Mouse (Mus musculus) hindbrain, embryonic 11.5 days (tissue): ENCODE measurements around the gene Sox5. TPM values are rescaled to one million over a fixed set of nuclear protein-coding genes. Genes with fewer than 3 reads are reported as not detected.

Source experiments
- ATAC-seq: fragments of 200-750 bp; cut with Nextera tagmentation; 2 replicates; pipeline ENCODE4 v1.8.0; 2017; ENCODE audit warnings: mild to moderate bottlenecking, moderate TSS enrichment, moderate library complexity; ENCODE audit not compliant: low FRiP score
- DNase-seq: peaks from one replicate; pipeline ENCODE4 v3.0.0-alpha.2; 2015; ENCODE audit warnings: low spot score
- H3K27ac ChIP-seq: fragments of 300-500 bp; sonication (generic); 2 replicates; pipeline ENCODE4 v1.5.1; 2014; ENCODE audit warnings: mild to moderate bottlenecking, low read depth, low read length
- H3K27me3 ChIP-seq: fragments of 300-500 bp; sonication (generic); 2 replicates; pipeline ENCODE4 v1.6.1; 2014; ENCODE audit warnings: mild to moderate bottlenecking, low read length, moderate library complexity, mixed read lengths; ENCODE audit not compliant: control insufficient read depth, insufficient read depth
- H3K36me3 ChIP-seq: fragments of 300-500 bp; sonication (generic); 2 replicates; pipeline ENCODE4 v1.6.1; 2014; ENCODE audit warnings: mild to moderate bottlenecking, low read length, moderate library complexity, mixed read lengths; ENCODE audit not compliant: control insufficient read depth, insufficient read depth
- H3K4me1 ChIP-seq: fragments of 300-500 bp; sonication (generic); replicated peaks from 2 replicates; pipeline ENCODE4 v1.6.1; 2014; ENCODE audit warnings: low read length, mixed read lengths; ENCODE audit not compliant: control insufficient read depth, insufficient read depth
- H3K4me2 ChIP-seq: fragments of 300-500 bp; sonication (generic); replicated peaks from 2 replicates; pipeline ENCODE4 v1.6.1; 2014; ENCODE audit warnings: mild to moderate bottlenecking, low read depth, low read length
- H3K4me3 ChIP-seq: fragments of 300-500 bp; sonication (generic); 2 replicates; pipeline ENCODE4 v1.5.1; 2014; ENCODE audit warnings: low read depth, low read length
- H3K9ac ChIP-seq: fragments of 300-500 bp; sonication (generic); 2 replicates; pipeline ENCODE4 v1.6.1; 2014; ENCODE audit warnings: low read depth, low read length
- H3K9me3 ChIP-seq: fragments of 300-500 bp; sonication (generic); 2 replicates; pipeline ENCODE4 v1.6.1; 2016; ENCODE audit warnings: low read length; ENCODE audit not compliant: control insufficient read depth
- WGBS: fragments of 180-500 bp; shearing (Covaris S2); extraction: QIAGEN DNeasy Blood & Tissue Kit; methylation state at CpG from one replicate; pipeline ENCODE4 v1.1.7; 2014; 5-methylcytosine and 5-hydroxymethylcytosine counted together
- polyA plus RNA-seq: library from polyadenylated mRNA; unstranded; fragments of >200 nt; fragmentation: Nextera tagmentation; extraction: Ambion mirVana; gene quantifications from 2 replicates; pipeline ENCODE4 v1.2.1, GENCODE M21; 2014

The Sox5 gene
- polyA plus RNA-seq, 1 experiment from 2014 or later: 35.0 TPM

DNA sequence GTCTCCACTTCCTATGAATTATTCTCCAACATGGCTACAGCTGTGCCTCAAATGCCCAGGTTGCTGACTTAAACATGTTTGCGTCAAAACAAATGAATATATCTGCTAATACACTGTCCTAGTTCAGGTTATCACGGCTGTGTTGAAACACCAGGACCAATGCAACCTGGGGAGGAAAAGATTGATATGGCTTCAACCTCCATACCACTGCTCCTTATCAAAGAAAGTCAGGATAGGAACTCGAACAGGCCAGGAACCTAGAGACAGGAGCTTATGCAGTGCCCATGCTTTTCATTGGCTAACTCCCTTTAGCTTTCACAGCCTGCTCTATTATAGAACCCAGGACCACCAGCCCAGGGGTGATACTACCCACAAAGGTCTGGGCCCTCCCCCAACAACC is 606.2 kb downstream of the Sox5 start:
- DNase-seq (no peak), ATAC-seq (no peak)
- Histone ChIP-seq H3K27ac (no peak overlapping the region), H3K27me3 (no peaks in the 10 kb centered on the region), H3K4me3 (no peak overlapping the region), H3K4me2 (no peak overlapping the region), H3K4me1 (no peaks in the 10 kb centered on the region), H3K36me3 (no peaks in the 10 kb centered on the region), H3K9me3 (no peaks in the 10 kb centered on the region), H3K9ac (no peak overlapping the region)
- WGBS: 89% methylated on average over 3 of the region's 3 CpGs

- DNase-seq (no peak), ATAC-seq (no peak)
- 88% methylated on average over 4 of the region's 4 CpGs for WGBS
- peaks cover 3% of the 10 kb centered on the region; the same call in 1 of the 2 replicates for H3K4me1 ChIP-seq
- H3K27me3 ChIP-seq: no peaks in the 10 kb centered on the region
- H3K9ac ChIP-seq: no peak overlapping the region
- no peaks in the 10 kb centered on the region for H3K9me3 ChIP-seq
- no peak overlapping the region for H3K4me2 ChIP-seq
- no peaks in the 10 kb centered on the region for H3K36me3 ChIP-seq
- no peak overlapping the region for H3K4me3 ChIP-seq
- no peak overlapping the region for H3K27ac ChIP-seq
Observed at GRCm38 (mm10) chr6:144170541-144170940, 611.2 kb downstream of the Sox5 start.

DNA sequence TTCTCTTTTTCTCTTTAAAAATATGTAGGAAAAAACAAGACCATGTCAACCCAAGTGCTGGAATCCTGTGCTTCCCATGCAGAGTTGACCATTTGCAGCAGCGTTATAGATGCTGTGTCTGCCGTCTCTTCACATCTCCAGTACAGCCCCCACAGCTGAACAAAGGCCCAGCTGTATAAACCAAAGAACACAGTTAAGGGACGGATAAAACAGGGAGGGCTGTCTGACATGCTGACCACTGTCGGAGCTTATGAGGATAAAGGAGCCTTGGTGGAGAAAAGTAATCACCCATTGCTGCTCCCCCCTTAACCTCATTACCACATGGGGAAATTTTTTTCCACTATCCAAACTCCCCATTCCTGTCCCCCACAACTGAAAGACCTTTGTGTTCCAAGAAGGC is 612.0 kb downstream of the Sox5 start:
- no peak overlapping the region for H3K9ac ChIP-seq
- DNase-seq (peak; percentile 37), ATAC-seq (no peak)
- no peak overlapping the region for H3K4me3 ChIP-seq
- no peak overlapping the region for H3K4me2 ChIP-seq
- H3K27ac ChIP-seq: no peak overlapping the region
- WGBS: 12% methylated on average over 4 of the region's 4 CpGs
- peaks cover 3% of the 10 kb centered on the region; the same call in 1 of the 2 replicates for H3K4me1 ChIP-seq
- H3K36me3 ChIP-seq: no peaks in the 10 kb centered on the region
- H3K9me3 ChIP-seq: no peaks in the 10 kb centered on the region
- H3K27me3 ChIP-seq: no peaks in the 10 kb centered on the region

DNA sequence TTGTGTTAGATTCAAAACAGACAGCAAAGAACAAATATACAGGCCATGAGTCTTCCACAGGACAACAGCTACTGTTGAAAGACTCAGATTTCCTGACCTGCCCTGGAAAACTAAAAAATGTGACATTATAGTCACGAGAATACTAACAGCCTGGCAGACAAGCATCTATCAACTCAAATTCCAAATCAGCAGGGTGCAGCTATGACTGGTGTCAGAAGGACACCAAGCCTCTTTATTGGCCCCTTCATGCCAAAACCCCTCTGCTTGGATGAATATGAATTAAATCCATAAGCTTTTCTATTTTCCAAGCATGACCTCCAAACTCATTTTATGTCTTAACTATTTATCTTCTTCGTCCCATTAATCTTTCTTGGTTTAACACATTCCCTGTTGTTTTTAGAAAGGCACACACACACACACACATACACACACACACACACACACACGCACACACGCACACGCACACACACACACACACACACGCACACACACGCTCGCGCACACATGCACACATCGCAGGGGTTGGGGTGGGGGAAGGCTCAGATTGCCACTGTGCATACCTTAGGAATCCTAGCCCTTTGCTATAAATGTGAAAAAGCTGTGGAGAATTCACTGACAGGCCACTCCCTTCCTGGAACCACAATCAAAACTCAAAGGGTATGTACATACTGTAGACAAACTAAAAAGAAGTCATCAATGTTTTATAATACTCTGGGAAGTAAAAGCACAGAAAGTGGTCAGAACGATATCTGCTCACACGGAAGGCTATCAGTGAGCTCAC is 612.9 kb downstream of the Sox5 start:
- WGBS: 68% methylated on average over 12 of the region's 12 CpGs
- peaks cover 3% of the 10 kb centered on the region; the same call in 1 of the 2 replicates for H3K4me1 ChIP-seq
- ATAC-seq (no peak), DNase-seq (no peak)
- H3K27ac ChIP-seq: no peak overlapping the region
- H3K36me3 ChIP-seq: no peaks in the 10 kb centered on the region
- no peak overlapping the region for H3K4me3 ChIP-seq
- H3K4me2 ChIP-seq: no peak overlapping the region
- H3K9me3 ChIP-seq: no peaks in the 10 kb centered on the region
- H3K9ac ChIP-seq: no peak overlapping the region
- no peaks in the 10 kb centered on the region for H3K27me3 ChIP-seq

GRCm38 (mm10) chr6:144167058-144167457 is 614.7 kb downstream of the Sox5 start:
- H3K27ac ChIP-seq: peak overlapping the region; percentile 63; the same call in 1 of the 2 replicates
- H3K4me1 ChIP-seq: peaks cover 3% of the 10 kb centered on the region; the same call in 1 of the 2 replicates
- H3K4me3 ChIP-seq: no peak overlapping the region
- no peaks in the 10 kb centered on the region for H3K27me3 ChIP-seq
- H3K9me3 ChIP-seq: no peaks in the 10 kb centered on the region
- H3K4me2 ChIP-seq: no peak overlapping the region
- DNase-seq: no peak
- H3K36me3 ChIP-seq: no peaks in the 10 kb centered on the region
- WGBS: 96% methylated on average over 7 of the region's 7 CpGs
- H3K9ac ChIP-seq: no peak overlapping the region
- peak; percentile 34 for ATAC-seq

DNA sequence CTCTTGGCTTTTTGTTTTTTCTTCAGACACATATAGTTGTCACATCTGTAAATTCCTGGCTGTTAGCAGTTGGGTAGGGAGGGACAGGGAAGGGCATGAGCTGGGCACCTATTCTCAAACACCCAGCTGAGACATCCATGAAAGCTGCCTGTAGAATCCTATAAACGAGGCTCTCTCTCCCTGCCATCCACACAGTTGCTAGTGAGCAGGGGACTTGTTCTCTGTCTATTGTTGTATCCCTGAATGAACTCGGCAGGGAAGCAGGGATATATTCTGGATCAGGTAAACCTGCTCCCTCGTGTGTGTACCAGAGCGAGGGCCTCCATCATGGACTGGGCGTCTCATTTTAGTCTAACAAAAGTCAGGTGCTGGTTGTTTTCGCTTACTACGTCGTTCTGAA is 615.1 kb downstream of the Sox5 start:
- H3K9ac ChIP-seq: no peak overlapping the region
- H3K36me3 ChIP-seq: no peaks in the 10 kb centered on the region
- peak overlapping the region; percentile 63 for H3K27ac ChIP-seq
- ATAC-seq (0 out of 2 replicates have a peak, but pooled peaks have one; percentile 39), DNase-seq (peak; percentile 27)
- no peak overlapping the region for H3K4me3 ChIP-seq
- H3K9me3 ChIP-seq: no peaks in the 10 kb centered on the region
- peaks cover 3% of the 10 kb centered on the region; the same call in 1 of the 2 replicates for H3K4me1 ChIP-seq
- H3K27me3 ChIP-seq: no peaks in the 10 kb centered on the region
- WGBS: 56% methylated on average over 8 of the region's 8 CpGs
- H3K4me2 ChIP-seq: no peak overlapping the region

DNA sequence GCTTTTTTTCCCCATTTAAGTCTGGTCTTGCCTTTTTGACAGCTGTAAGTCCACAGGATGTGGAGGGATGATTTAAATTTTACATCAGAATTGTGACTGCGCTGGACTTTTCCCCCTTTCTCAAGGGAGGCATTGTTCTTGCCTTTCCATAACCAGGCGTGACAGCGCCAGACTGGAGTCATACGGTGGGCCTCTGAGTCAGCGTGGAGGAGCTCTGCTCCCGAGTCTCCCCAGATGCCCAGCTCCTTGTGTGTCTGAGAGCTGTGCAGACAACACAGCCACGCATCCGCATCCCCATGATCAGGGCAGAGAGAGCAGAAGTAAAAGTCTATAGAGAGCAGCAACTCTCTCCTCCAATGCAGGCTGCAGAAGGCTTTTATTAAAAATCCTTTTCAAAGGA is 615.7 kb downstream of the Sox5 start:
- Histone ChIP-seq H3K4me2 (peak overlapping the region; percentile 17; the same call in 1 of the 2 replicates), H3K4me1 (peaks cover 3% of the 10 kb centered on the region; the same call in 1 of the 2 replicates), H3K9ac (no peak overlapping the region), H3K9me3 (no peaks in the 10 kb centered on the region), H3K27ac (peak overlapping the region; percentile 63), H3K4me3 (no peak overlapping the region), H3K36me3 (no peaks in the 10 kb centered on the region), H3K27me3 (no peaks in the 10 kb centered on the region)
- DNase-seq: peak; percentile 75
- ATAC-seq: peak; percentile 89
- 2% methylated on average over 8 of the region's 8 CpGs for WGBS

GRCm38 (mm10) chr6:144163501-144163900 is 618.3 kb downstream of the Sox5 start:
- 83% methylated on average over 9 of the region's 9 CpGs for WGBS
- Histone ChIP-seq H3K4me1 (peaks cover 3% of the 10 kb centered on the region; the same call in 1 of the 2 replicates), H3K27ac (no peak overlapping the region), H3K9ac (no peak overlapping the region), H3K27me3 (no peaks in the 10 kb centered on the region), H3K4me2 (no peak overlapping the region), H3K9me3 (no peaks in the 10 kb centered on the region), H3K4me3 (no peak overlapping the region), H3K36me3 (no peaks in the 10 kb centered on the region)
- ATAC-seq (no peak), DNase-seq (no peak)

DNA sequence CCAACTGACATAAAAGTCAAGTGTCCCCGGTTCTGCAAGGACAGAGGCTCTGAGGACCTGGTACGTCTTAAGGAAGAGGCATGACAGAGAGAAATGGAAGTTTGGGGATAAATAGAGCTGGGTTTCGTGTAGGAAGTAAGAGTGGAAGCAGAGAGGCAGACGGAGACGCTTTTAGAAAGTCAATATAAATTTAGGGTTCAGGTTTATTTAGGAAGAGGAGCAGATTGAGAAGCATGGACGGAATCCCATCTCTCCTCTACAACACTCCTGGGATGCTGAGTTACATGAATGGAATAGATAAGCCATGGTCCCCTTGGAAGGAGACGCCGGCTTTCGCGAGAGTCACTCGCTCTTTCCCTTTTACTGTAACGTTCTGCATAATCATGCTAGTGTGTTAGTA is 623.1 kb downstream of the Sox5 start:
- H3K9me3 ChIP-seq: no peaks in the 10 kb centered on the region
- peaks cover 3% of the 10 kb centered on the region; the same call in 1 of the 2 replicates for H3K4me1 ChIP-seq
- no peaks in the 10 kb centered on the region for H3K27me3 ChIP-seq
- DNase-seq (no peak), ATAC-seq (no peak)
- H3K36me3 ChIP-seq: no peaks in the 10 kb centered on the region
- 94% methylated on average over 12 of the region's 12 CpGs for WGBS
- H3K4me2 ChIP-seq: no peak overlapping the region
- H3K9ac ChIP-seq: no peak overlapping the region
- no peak overlapping the region for H3K4me3 ChIP-seq
- no peak overlapping the region for H3K27ac ChIP-seq
